Mouse (Mus musculus) limb, embryonic 15.5 days (tissue): Measurements from ENCODE around the gene Dvl2. TPM values are rescaled to one million over a fixed set of nuclear protein-coding genes. Genes with fewer than 3 reads are reported as not detected.
A peak's percentile ranks its signal among the peaks of the same experiment; 100 is the strongest.

Experiments
- ATAC-seq: fragments of 200-750 bp; cut with Nextera tagmentation; 2 replicates; pipeline ENCODE4 v1.8.0; 2017; ENCODE audit warnings: low read depth, moderate TSS enrichment; ENCODE audit not compliant: insufficient number of reproducible peaks, low FRiP score, low TSS enrichment
- H3K27ac ChIP-seq: fragments of 300-500 bp; sonication (generic); 2 replicates; pipeline ENCODE4 v1.5.1; 2015; ENCODE audit warnings: moderate library complexity, mild to moderate bottlenecking, inconsistent platforms
- H3K27me3 ChIP-seq: fragments of 300-500 bp; sonication (generic); 2 replicates; pipeline ENCODE4 v1.6.1; 2015; ENCODE audit warnings: inconsistent platforms
- H3K36me3 ChIP-seq: fragments of 300-500 bp; sonication (generic); 2 replicates; pipeline ENCODE4 v1.6.1; 2015; ENCODE audit warnings: inconsistent platforms
- H3K4me1 ChIP-seq: fragments of 300-500 bp; sonication (generic); 2 replicates; pipeline ENCODE4 v1.6.1; 2015; ENCODE audit warnings: inconsistent platforms
- H3K4me2 ChIP-seq: fragments of 300-500 bp; sonication (generic); 2 replicates; pipeline ENCODE4 v1.6.1; 2015; ENCODE audit warnings: mild to moderate bottlenecking, inconsistent platforms
- H3K4me3 ChIP-seq: fragments of 300-500 bp; sonication (generic); 2 replicates; pipeline ENCODE4 v1.5.1; 2015; ENCODE audit warnings: mild to moderate bottlenecking, inconsistent platforms
- H3K9ac ChIP-seq: fragments of 300-500 bp; sonication (generic); 2 replicates; pipeline ENCODE4 v1.6.1; 2015; ENCODE audit warnings: inconsistent platforms
- H3K9me3 ChIP-seq: fragments of 300-500 bp; sonication (generic); 2 replicates; pipeline ENCODE4 v1.6.1; 2016; ENCODE audit warnings: inconsistent platforms
- WGBS: fragments of 180-500 bp; shearing (Covaris S2); methylation state at CpG from one replicate; pipeline ENCODE4 v1.1.7; 2015; 5-methylcytosine and 5-hydroxymethylcytosine counted together
- polyA plus RNA-seq: library from polyadenylated mRNA; unstranded; fragments of >200 nt; fragmentation: Nextera tagmentation; extraction: Ambion mirVana; gene quantifications from 2 replicates; pipeline ENCODE4 v1.2.1, GENCODE M21; 2015

Gene Dvl2
- polyA plus RNA-seq, 1 experiment from 2014 or later: 43.1 TPM

DNA sequence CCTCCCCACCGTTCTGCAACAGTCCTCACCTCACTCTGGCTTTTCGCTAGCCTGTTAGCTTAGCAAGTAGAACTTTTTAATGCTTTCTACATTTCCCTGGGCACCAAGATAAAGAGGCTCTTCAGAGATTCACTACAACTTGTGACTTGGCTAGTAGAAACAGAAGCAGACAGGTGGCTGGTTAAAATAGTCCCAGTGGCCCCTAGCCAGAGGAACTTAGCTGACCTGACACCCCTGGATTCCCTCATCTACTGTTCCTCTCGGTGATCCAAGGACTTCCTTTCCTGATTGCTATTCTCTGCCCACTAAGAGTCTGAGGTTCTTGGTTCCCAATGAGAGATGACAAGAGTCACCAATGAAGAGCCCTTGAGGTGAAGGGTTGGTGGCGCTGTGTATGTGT lies 17.0 kb upstream of the Dvl2 start:
- peaks cover 51% of the 10 kb centered on the region for H3K36me3 ChIP-seq
- peak overlapping the region; percentile 90; the same call in 1 of the 2 replicates for H3K4me3 ChIP-seq

DNA sequence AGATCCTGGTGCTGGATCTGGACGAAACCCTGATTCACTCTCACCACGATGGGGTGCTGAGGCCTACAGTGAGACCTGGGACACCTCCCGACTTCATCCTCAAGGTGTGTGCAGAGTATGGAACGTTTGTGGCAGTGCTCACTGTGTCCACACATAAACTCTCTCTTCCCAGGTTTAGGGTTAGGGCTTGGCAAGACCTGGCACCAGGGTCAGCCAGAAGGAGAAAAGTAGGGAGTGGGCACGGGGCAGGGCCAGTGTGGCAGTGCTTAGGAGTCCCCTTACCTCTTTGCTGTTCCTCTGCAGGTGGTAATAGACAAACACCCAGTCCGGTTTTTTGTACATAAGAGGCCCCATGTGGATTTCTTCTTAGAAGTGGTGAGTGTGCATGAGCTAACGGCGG lies 16.0 kb upstream of the Dvl2 start:
- Histone ChIP-seq H3K9ac (no peak overlapping the region), H3K9me3 (no peaks in the 10 kb centered on the region), H3K4me1 (peaks cover 21% of the 10 kb centered on the region), H3K27me3 (no peaks in the 10 kb centered on the region), H3K27ac (no peak overlapping the region), H3K4me2 (no peak overlapping the region), H3K4me3 (no peak overlapping the region), H3K36me3 (peaks cover 57% of the 10 kb centered on the region)
- 90% methylated on average over 8 of the region's 8 CpGs for WGBS
- ATAC-seq: no peak

More for the DNA sequence above, 17.0 kb upstream of the Dvl2 start:
- Histone ChIP-seq H3K27ac (0 out of 2 replicates have a peak overlapping the region, but pooled peaks have one; percentile 4), H3K4me1 (peaks cover 23% of the 10 kb centered on the region), H3K9me3 (no peaks in the 10 kb centered on the region), H3K4me2 (peak overlapping the region; percentile 73), H3K27me3 (no peaks in the 10 kb centered on the region), H3K9ac (no peak overlapping the region)
- 82% methylated on average over 4 of the region's 4 CpGs for WGBS
- no peak for ATAC-seq

DNA sequence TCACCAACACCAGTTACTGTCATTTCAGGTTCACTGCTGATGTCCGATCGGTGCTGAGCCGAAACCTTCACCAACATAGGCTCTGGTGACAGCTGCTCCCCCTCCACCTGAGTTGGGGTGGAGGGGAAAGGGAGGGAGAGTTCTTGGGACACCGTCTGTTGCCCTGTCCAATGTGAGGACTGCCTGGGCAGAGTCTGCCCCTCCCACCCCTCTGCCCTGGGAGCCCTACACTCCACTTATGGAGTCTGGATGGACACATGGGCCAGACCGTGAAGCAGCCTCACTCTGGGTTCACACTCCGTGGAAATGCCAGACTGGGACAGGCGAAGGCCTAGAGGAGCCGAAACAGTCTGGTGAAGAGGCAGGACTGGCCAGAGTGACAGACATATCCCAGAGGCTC lies 10.4 kb upstream of the Dvl2 start:
- peaks cover 67% of the 10 kb centered on the region for H3K36me3 ChIP-seq
- H3K4me1 ChIP-seq: peaks cover 22% of the 10 kb centered on the region
- no peak overlapping the region for H3K4me3 ChIP-seq
- no peaks in the 10 kb centered on the region for H3K9me3 ChIP-seq
- no peak overlapping the region for H3K4me2 ChIP-seq
- H3K27ac ChIP-seq: peak overlapping the region; percentile 97
- no peaks in the 10 kb centered on the region for H3K27me3 ChIP-seq
- ATAC-seq: no peak
- WGBS: 85% methylated on average over 8 of the region's 8 CpGs
- no peak overlapping the region for H3K9ac ChIP-seq

DNA sequence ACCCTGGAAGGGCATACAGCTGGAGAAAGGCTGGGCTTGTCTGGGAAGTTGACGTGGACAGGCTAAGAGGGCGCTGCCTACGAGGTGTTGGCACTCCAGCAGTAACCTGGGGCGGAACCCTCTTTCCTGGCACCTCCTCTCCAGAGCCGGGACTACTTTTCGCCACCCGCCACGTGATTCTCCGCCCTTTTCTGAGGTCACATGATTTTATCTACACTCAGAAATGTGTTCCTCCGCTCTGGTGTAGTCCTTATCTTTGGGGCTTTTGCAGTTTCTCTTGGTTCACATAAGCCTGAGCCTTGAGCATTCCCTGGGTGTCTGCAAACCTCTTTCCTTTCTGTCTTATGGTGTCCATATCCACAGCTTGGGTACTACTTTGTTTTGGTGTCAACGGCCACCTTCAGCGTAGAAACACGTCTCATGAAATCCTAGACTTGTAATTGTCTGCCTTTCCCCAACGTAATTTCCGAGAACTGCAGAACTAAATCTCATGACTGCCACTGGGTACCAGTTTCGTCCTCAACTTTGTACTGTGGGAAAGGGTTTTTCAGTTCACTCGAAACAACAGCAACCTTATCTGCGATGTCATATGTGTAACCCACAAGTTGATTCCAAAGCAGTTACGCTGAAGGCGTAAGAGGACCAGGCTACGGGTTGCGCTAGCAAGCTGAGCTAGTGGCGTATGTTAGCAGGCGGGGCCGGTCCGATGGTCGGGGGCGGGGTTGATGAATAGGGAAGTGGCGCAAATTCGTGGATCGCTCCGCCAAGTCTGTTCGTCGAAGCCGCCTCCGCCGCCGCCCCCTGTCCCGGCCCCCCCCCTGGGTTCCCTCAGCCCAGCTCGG lies 9.3 kb upstream of the Dvl2 start, which contains the start of gene Gabarap:
Gene Gabarap (plus strand): TSS at position 294 of the 842 bp plus-strand sequence.
- H3K36me3 ChIP-seq: peaks cover 60% of the 10 kb centered on the region
- no peaks in the 10 kb centered on the region for H3K9me3 ChIP-seq
- WGBS: under 1% methylated on average over 40 of the region's 40 CpGs
- peak within 1 kb of the TSS; percentile 78 for H3K4me3 ChIP-seq
- no peaks in the 10 kb centered on the region for H3K27me3 ChIP-seq
- peak; percentile 74 for ATAC-seq
- H3K4me2 ChIP-seq: peak within 1 kb of the TSS; percentile 78
- H3K9ac ChIP-seq: peak within 1 kb of the TSS; percentile 85
- peaks cover 22% of the 10 kb centered on the region for H3K4me1 ChIP-seq
- peak within 1 kb of the TSS; percentile 97 for H3K27ac ChIP-seq

DNA sequence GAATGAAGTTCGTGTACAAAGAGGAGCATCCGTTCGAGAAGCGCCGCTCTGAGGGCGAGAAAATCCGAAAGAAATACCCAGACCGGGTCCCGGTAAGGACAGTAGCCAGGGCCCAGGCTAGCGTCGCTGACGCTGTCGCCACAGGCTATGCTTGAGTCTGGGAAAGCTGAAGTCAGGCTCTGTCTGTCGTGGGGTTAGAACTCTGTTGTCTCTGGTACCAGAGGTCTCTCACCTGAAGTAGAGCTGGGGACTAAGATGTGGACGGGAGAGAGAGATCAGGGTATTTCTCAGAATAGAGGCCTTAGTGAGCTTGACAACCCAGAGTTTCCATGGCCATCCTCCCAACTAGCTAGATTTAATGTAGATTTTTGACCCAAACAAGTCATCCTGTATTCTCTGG lies 8.7 kb upstream of the Dvl2 start:
- peak overlapping the region; percentile 78 for H3K4me2 ChIP-seq
- peak; percentile 25; the same call in 1 of the 2 replicates for ATAC-seq
- peak overlapping the region; percentile 78 for H3K4me3 ChIP-seq
- no peaks in the 10 kb centered on the region for H3K9me3 ChIP-seq
- H3K9ac ChIP-seq: peak overlapping the region; percentile 85
- WGBS: under 1% methylated on average over 15 of the region's 15 CpGs
- H3K27ac ChIP-seq: peak overlapping the region; percentile 97
- peaks cover 54% of the 10 kb centered on the region for H3K36me3 ChIP-seq
- H3K4me1 ChIP-seq: peaks cover 22% of the 10 kb centered on the region
- H3K27me3 ChIP-seq: no peaks in the 10 kb centered on the region

DNA sequence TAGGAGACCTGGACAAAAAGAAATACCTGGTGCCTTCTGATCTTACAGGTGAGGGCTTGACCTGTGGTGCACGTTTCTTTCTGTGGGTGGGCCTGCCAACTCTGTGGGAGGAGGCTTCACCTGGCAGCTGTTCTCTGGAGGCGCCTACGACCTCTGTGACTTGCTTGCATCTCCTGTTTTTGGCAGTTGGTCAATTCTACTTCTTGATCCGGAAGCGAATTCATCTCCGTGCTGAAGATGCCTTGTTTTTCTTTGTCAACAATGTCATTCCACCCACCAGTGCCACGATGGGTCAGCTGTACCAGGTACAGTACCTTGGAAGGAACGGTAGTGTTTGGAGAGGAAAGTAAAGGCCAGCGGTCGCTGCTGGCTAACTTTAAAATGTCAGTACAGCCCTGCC lies 8.0 kb upstream of the Dvl2 start:
- WGBS: 77% methylated on average over 10 of the region's 10 CpGs
- peak overlapping the region; percentile 78 for H3K4me2 ChIP-seq
- peaks cover 47% of the 10 kb centered on the region for H3K36me3 ChIP-seq
- ATAC-seq: no peak
- peak overlapping the region; percentile 7; the same call in 1 of the 2 replicates for H3K9ac ChIP-seq
- H3K4me1 ChIP-seq: peaks cover 26% of the 10 kb centered on the region
- peak overlapping the region; percentile 18; the same call in 1 of the 2 replicates for H3K27ac ChIP-seq
- no peaks in the 10 kb centered on the region for H3K27me3 ChIP-seq
- H3K4me3 ChIP-seq: peak overlapping the region; percentile 78
- H3K9me3 ChIP-seq: no peaks in the 10 kb centered on the region

DNA sequence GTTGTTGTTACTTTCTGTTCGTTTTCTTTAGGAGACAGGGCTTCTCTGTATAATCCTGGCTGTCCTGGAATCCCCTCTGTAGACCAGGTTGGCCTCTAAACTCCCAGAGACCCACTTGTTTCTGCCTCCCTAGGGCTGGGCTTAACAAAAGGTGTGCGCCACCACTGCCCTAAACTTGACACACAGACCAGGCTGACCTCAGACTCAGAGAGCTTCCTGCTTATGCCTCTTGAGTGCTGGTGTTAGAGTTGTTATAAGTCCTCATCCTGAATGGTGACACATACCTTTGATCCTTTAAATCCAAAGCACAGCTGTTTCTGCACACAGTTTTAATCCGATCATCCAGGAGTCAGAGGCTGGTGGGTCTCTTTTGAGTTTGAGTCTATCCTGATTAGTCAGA lies 7.5 kb upstream of the Dvl2 start:
- peak overlapping the region; percentile 78 for H3K4me2 ChIP-seq
- H3K27me3 ChIP-seq: no peaks in the 10 kb centered on the region
- peak overlapping the region; percentile 78 for H3K4me3 ChIP-seq
- 81% methylated on average over 3 of the region's 3 CpGs for WGBS
- H3K4me1 ChIP-seq: peaks cover 31% of the 10 kb centered on the region
- no peak for ATAC-seq
- no peaks in the 10 kb centered on the region for H3K9me3 ChIP-seq
- H3K27ac ChIP-seq: no peak overlapping the region
- peaks cover 42% of the 10 kb centered on the region for H3K36me3 ChIP-seq
- no peak overlapping the region for H3K9ac ChIP-seq

DNA sequence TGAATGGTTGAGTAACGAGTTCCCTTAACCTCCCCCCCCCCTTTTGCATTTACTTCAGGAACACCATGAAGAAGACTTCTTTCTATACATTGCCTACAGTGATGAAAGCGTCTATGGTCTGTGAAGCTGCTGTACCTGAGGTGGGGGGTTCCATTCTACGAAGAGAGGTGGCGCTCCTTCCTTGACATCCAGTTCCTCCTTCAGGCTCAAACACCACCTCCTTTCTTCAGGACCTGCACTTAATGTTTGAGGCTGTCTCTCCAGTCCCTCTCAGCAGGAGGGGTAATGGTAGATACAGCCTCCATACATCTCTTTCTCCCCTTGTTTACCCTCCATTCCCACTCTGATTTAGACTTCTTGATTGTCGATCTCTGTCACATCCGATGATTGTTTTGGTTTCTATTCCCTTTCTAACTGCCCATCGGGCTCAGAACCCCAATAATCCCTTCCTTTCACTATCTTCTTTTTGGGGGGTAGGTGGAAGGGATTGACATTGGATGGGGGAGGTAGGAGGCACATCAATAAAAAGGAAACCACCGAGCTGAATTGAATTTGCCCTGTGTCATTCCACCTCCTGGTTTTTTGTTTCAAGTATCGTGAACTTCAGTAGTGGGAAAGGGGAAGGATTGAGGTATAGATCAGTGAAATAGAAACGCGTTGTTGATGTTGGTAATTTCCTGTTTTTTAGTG lies 5.8 kb upstream of the Dvl2 start:
- H3K4me2 ChIP-seq: peak overlapping the region; percentile 32; the same call in 1 of the 2 replicates
- H3K36me3 ChIP-seq: peaks cover 41% of the 10 kb centered on the region

DNA sequence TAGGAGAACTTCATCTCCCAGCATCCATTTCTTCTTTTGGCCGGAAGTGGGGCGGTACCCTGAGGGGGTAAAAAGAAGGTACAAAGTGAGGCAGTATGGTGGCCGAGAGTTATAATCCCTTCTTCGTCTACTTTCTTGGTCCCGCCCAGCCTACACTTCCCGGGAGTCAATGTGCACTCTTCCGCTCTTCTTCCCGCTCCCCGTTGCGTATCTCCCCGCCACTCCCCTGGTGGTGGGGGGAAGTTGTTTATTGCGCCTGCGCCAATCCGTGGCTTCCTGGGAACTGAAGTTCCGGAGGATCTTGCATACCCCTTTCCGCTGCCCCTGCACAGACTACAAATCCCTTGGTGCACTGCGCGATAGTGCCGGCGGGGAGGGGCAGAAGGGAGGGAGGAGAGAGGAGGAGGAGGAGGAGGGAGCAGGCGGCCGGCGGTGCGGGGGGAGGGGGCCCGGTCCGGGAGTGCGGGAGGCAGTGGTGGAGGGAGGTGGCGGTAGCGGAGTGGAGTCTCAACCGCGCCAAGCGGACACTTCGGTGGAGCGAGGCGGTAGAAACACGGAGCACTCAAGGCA lies 4.9 kb upstream of the Dvl2 start, which contains the start of gene Phf23:
Gene Phf23 (plus strand): TSS at position 387 of the 570 bp plus-strand sequence.
- Histone ChIP-seq H3K4me1 (peaks cover 43% of the 10 kb centered on the region), H3K27ac (peak within 1 kb of the TSS; percentile 99), H3K27me3 (no peaks in the 10 kb centered on the region), H3K9me3 (no peaks in the 10 kb centered on the region), H3K4me2 (peak within 1 kb of the TSS; percentile 49), H3K36me3 (peaks cover 38% of the 10 kb centered on the region), H3K9ac (peak within 1 kb of the TSS; percentile 93), H3K4me3 (peak within 1 kb of the TSS; percentile 90)
- under 1% methylated on average over 36 of the region's 36 CpGs for WGBS
- ATAC-seq: peak; percentile 86

More for the DNA sequence above, 5.8 kb upstream of the Dvl2 start:
- no peak for ATAC-seq
- Histone ChIP-seq H3K9me3 (no peaks in the 10 kb centered on the region), H3K9ac (no peak overlapping the region), H3K27ac (no peak overlapping the region), H3K27me3 (no peaks in the 10 kb centered on the region), H3K4me1 (peaks cover 44% of the 10 kb centered on the region), H3K4me3 (peak overlapping the region; percentile 90; the same call in 1 of the 2 replicates)
- WGBS: 79% methylated on average over 11 of the region's 11 CpGs

DNA sequence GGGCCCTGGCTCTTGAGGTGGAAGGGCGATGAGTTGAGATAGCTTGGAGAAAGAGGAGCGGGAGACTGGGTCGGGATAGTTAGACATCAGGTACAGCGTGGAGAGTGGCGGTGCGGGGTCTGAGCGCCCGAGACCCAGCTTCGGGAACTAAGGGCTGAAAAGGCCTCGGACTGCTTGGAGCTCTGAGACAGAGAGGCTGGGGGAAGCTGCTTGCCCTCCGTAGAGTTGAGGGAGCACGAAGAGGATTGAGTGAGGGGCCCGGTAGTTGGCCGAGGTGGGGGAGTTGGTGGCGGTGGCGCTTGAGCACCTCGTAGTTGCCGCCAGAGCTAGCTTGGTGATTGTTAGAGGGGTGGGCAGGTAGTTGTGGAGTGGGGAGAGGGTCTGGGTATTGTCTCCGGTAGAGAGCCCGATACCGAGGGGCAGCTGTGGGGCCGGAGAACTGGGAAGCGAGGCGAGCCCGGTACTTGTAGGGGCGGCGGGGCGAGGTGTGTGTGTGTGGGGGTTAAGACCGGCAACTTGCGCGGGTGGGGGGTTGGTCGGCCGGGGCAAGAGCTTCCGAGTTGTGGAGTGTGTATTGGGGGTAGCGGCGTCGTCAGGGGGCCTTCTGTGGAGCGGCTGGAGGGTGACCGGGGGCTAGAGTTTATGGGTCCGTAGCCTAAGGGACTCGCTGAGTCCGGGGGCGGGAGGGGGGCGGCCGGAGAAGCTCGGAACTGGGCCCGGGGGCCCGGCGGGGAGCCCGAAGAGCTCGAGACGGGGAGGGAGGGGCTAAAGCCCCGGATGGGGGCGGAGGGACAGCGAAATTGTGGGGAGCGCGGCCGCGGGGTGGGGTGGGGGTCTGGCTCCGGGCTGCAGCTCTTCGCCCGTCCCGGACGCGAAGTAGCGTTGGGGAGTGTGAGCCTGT lies 4.0 kb upstream of the Dvl2 start:
- 1% methylated on average over 60 of the region's 66 CpGs for WGBS
- no peak; the same call in none of the 2 replicates for ATAC-seq

DNA sequence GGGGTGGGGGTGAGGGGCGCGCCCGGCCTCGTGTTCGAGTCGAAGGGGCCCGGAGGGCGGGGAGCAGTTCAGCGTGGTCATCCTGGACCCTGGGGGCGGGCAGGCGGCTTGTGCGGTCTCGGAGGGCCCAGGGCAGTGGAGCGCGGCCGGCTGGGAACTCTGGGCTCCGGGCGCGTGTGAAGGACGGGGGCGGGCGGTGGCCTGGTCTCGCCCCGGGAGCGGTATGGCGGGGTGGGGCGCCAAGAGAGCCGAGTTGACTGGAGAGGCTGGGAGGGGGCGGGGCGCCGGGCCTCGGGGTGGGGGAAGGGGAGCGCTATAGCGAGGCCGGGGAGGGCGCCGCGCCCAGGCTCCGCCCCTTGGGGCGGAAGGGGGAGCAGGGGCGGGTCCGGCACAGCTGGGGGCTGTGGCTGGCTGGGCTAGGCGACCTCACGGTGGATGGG lies 3.3 kb upstream of the Dvl2 start:
- under 1% methylated on average over 39 of the region's 44 CpGs for WGBS
- peak; percentile 49 for ATAC-seq
- Histone ChIP-seq H3K36me3 (peaks cover 41% of the 10 kb centered on the region), H3K4me3 (peak overlapping the region; percentile 90), H3K4me1 (peaks cover 52% of the 10 kb centered on the region), H3K4me2 (peak overlapping the region; percentile 49), H3K9me3 (no peaks in the 10 kb centered on the region), H3K9ac (peak overlapping the region; percentile 93), H3K27ac (peak overlapping the region; percentile 99), H3K27me3 (no peaks in the 10 kb centered on the region)

More for the DNA sequence above, 4.0 kb upstream of the Dvl2 start:
- no peaks in the 10 kb centered on the region for H3K9me3 ChIP-seq
- H3K9ac ChIP-seq: peak overlapping the region; percentile 93
- H3K27me3 ChIP-seq: no peaks in the 10 kb centered on the region
- peaks cover 38% of the 10 kb centered on the region for H3K36me3 ChIP-seq
- H3K4me1 ChIP-seq: peaks cover 45% of the 10 kb centered on the region
- H3K4me3 ChIP-seq: peak overlapping the region; percentile 90
- H3K4me2 ChIP-seq: peak overlapping the region; percentile 49
- peak overlapping the region; percentile 99 for H3K27ac ChIP-seq
